Mouse (Mus musculus) liver, adult (tissue): ENCODE data around the gene Vps8.

Experiments used
- GATA4 ChIP-seq: IDR thresholded peaks from 2 replicates; pipeline ENCODE4 v1.6.1; 2014; ENCODE audit warnings: mild to moderate bottlenecking, low read length; ENCODE audit not compliant: insufficient replicate concordance

Vps8 gene

DNA sequence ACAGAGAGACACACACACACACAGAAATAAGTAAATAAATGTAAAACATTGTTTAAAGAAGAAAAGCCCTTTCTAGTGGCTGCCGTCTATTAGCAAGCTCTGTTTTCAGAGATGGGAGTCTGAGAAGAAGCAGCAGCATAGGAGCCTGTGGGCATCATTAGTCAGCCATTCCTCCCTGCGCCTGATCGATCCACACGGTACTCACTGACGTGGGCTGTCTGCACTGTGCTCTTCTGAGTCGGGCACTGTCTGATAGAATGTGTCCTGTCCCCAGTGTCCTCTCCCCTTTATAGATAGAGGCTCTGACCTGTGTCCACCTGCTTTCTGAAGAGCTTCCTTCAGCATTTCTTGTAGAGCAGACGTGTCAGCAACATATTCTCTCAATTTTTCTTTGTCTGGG, 127.5 kb downstream of the Vps8 start:
- no peak for TF ChIP-seq GATA4

GRCm38 (mm10) chr16:21553506-21553905, 130.6 kb downstream of the Vps8 start:
- TF ChIP-seq GATA4: no peak

GRCm38 (mm10) chr16:21562625-21563300, 139.8 kb downstream of the Vps8 start:
- TF ChIP-seq GATA4: no peak

DNA sequence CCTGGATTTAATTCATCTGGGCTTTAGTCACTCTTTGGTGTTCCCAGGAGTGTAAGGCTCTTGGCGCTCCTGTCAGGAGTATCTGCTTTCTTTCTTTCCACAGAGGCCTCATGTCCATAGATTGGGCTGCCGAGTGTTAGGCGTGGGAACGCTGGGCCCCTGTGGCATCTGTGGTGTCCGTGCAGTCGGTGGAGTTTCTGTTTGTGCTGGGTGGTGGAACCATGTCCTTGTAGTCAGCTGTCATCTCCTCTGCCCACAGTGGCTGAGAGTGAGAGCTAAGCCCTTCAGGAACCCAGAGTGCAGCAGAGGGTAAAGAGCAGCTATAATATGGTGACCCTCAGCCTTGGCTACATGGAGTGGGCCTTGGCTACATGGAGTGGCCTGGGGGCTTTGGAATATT, 140.4 kb downstream of the Vps8 start:
- TF ChIP-seq GATA4: no peak

GRCm38 (mm10) chr16:21567093-21567492, 144.2 kb downstream of the Vps8 start:
- no peak for TF ChIP-seq GATA4

GRCm38 (mm10) chr16:21569952-21570351, 147.0 kb downstream of the Vps8 start:
- TF ChIP-seq GATA4: no peak

DNA sequence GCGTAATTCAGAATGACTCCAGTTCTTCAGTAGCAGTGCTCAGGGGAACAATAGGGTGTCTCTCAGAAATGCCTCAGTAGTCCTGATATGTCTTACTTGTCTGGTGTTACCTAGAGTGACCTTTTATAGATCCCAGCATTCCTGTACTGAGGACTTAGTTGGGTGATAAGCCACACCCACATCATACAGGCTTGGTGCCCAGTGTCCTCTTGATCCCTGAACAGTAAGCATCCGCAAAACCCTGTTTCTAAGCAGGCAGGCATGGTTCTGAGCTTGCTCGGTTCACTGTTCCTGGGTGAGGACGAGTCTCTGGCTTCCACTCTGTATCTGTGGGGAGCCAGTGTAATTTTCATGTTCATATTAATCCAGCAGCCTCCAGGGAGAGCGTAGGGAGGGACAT, 147.9 kb downstream of the Vps8 start:
- no peak for TF ChIP-seq GATA4

- TF ChIP-seq GATA4: no peak
Observed at GRCm38 (mm10) chr16:21576000-21576420, 153.1 kb downstream of the Vps8 start.

DNA sequence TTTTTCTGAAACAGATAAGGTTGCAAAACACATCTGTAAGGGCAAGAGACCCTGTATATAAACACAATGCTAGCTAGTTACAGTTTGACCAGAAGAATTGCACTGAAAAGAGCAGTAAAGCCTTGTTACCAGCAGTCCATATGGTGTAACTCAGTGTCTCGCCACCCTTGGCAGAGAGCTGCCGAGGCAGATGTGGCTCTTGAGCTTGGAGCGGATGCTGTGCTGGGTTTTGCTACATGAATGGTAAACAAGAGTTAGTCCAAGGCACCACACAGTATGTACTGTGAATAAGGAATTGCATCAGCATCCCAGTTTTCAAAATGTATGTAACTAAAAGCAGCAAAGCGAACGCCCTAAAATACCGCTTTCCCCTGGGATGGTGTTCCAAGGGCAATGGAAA, 166.2 kb downstream of the Vps8 start:
- TF ChIP-seq GATA4: no peak

- peak; percentile 87; the same call in 1 of the 2 replicates for TF ChIP-seq GATA4
Observed at GRCm38 (mm10) chr16:21590806-21591205, 167.9 kb downstream of the Vps8 start.

DNA sequence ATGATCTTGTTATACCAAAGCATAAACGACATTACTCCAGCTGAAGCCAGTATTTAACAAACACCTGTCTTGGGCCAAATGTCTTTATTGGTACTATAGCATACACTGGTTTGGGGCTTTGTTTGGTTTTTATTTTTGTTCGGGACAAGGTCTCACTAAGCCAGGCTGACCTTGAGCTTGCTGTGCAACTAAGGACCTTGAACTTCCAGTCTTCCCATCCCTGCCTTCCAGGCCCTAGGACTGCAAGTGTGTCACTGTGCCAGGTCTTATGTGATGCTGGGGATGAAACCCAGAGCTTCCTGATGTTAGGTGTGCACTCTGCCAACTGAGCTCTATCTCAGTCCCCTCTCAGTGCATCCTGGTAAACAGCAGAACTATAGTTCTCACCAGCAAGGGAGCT, 168.6 kb downstream of the Vps8 start:
- TF ChIP-seq GATA4: no peak

DNA sequence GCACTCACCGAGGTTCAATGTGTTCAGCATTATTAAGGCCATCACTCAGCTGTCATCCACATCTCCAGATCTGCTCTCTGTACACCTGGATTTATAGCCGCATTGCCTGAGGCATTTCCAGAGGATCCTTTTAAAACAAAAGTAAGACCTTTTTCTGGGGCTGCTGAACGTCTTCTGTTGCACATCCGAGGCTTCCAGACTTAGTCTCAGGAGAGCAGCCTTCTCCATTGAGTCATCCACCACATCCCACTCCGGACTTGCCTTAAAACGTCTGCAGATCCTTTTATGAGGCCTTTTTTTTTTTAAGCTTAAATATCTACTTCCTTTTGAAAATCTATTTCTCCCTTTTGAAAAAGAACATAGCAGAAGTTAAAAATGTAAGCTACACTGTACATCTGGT, 172.6 kb downstream of the Vps8 start:
- no peak for TF ChIP-seq GATA4

DNA sequence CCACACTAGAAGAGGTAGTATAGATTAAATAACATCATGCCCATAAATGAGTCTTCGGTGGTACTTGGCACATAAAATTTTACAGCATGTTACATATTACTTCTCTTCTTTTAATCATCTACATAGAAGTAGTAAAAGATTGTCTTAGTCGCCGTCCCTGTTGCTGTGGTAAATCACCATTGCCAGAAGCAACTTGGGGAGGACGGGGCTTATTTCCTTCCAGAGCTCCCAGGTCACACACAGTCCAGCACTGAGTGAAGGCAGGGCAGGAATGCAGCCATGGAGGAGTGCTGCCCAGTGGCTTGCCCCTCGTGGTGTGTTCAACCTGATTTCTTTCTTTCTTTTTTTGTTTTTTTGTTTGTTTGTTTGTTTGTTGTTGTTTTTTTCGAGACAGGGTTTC, 181.4 kb downstream of the Vps8 start:
- no peak for TF ChIP-seq GATA4

GRCm38 (mm10) chr16:21606249-21607020, 183.5 kb downstream of the Vps8 start:
- TF ChIP-seq GATA4: no peak

GRCm38 (mm10) chr16:21607021-21607650, 184.2 kb downstream of the Vps8 start:
- TF ChIP-seq GATA4: no peak

GRCm38 (mm10) chr16:21607651-21608040, 184.7 kb downstream of the Vps8 start:
- TF ChIP-seq GATA4: no peak
